8 mouse cellular contexts compared by ENCODE assay signal in genomic region chr6:5382583-5383215, GRCm38 (mm10). TPM values are rescaled to one million over a fixed set of nuclear protein-coding genes. Genes with fewer than 3 reads are reported as not detected.
DNase-seq lines count a peak whose midpoint lies in the region; ATAC-seq and TF ChIP-seq lines count a peak whose summit lies in the region.

No protein-coding gene starts in this region.

- no peaks in the 10 kb centered on the region for H3K27me3 ChIP-seq in heart, embryonic 11.5 days (ENCODE audit: control insufficient read depth, insufficient read depth, low read length)
- H3K27me3 ChIP-seq in kidney, embryonic 15.5 days: no peaks in the 10 kb centered on the region
- H3K27me3 ChIP-seq in limb, embryonic 14.5 days (ENCODE audit: control insufficient read depth, insufficient read depth, low read length): no peaks in the 10 kb centered on the region
- no peaks in the 10 kb centered on the region for H3K27me3 ChIP-seq in midbrain, embryonic 16.5 days (ENCODE audit: control insufficient read depth, insufficient read depth, low read depth, low read length)

- DNase-seq in CD4-positive, CD25-positive, alpha-beta regulatory T cell, adult 2 months (ENCODE audit: low read depth, low spot score): peak; percentile 76
- DNase-seq in brain, embryonic 18.5 days (ENCODE audit: low read depth, low spot score): peak; percentile 79
- DNase-seq in limb, embryonic 14.5 days (ENCODE audit: low spot score): peak; percentile 89
- DNase-seq in spleen, postnatal 14 days (ENCODE audit: low spot score in 2 of 2): peak; percentile 50 to 69

- no peaks in the 10 kb centered on the region for H3K9me3 ChIP-seq in heart, embryonic 11.5 days (replicated peaks; ENCODE audit: control insufficient read depth, low read length)
- no peaks in the 10 kb centered on the region for H3K9me3 ChIP-seq in kidney, embryonic 15.5 days (replicated peaks)
- no peaks in the 10 kb centered on the region for H3K9me3 ChIP-seq in limb, embryonic 14.5 days (ENCODE audit: control insufficient read depth, low read length)
- H3K9me3 ChIP-seq in midbrain, embryonic 16.5 days (replicated peaks; ENCODE audit: control insufficient read depth, low read length, poor library complexity, severe bottlenecking): no peaks in the 10 kb centered on the region

- peak overlapping the region; percentile 38 for H3K4me3 ChIP-seq in heart, embryonic 11.5 days (ENCODE audit: low read depth, low read length)
- peak overlapping the region; percentile 37 for H3K4me3 ChIP-seq in kidney, embryonic 15.5 days (replicated peaks)
- H3K4me3 ChIP-seq in limb, embryonic 14.5 days (replicated peaks; ENCODE audit: low read length): peak overlapping the region; percentile 35
- peak overlapping the region; percentile 29 for H3K4me3 ChIP-seq in midbrain, embryonic 16.5 days (ENCODE audit: low read depth, low read length)

- WGBS in heart, embryonic 11.5 days (ENCODE audit: insufficient replicate concordance): 4% methylated on average over 16 of the region's 16 CpGs
- WGBS in kidney, embryonic 15.5 days: under 1% methylated on average over 16 of the region's 16 CpGs
- WGBS in limb, embryonic 14.5 days: 1% methylated on average over 16 of the region's 16 CpGs
- under 1% methylated on average over 16 of the region's 16 CpGs for WGBS in midbrain, embryonic 16.5 days

- peak overlapping the region; percentile 44; the same call in 1 of the 2 replicates for H3K9ac ChIP-seq in heart, embryonic 11.5 days (ENCODE audit: low read depth, low read length)
- H3K9ac ChIP-seq in kidney, embryonic 15.5 days: peak overlapping the region; percentile 29; the same call in 1 of the 2 replicates
- peak overlapping the region; percentile 46 for H3K9ac ChIP-seq in limb, embryonic 14.5 days (ENCODE audit: low read depth, low read length, severe bottlenecking)
- H3K9ac ChIP-seq in midbrain, embryonic 16.5 days (ENCODE audit: low read depth, low read length): peak overlapping the region; percentile 43; the same call in 1 of the 2 replicates

- H3K36me3 ChIP-seq in heart, embryonic 11.5 days (ENCODE audit: control insufficient read depth, insufficient read depth, low read length): no peaks in the 10 kb centered on the region
- H3K36me3 ChIP-seq in kidney, embryonic 15.5 days: no peaks in the 10 kb centered on the region
- no peaks in the 10 kb centered on the region for H3K36me3 ChIP-seq in limb, embryonic 14.5 days (ENCODE audit: control insufficient read depth, insufficient read depth, low read length)
- H3K36me3 ChIP-seq in midbrain, embryonic 16.5 days (ENCODE audit: control insufficient read depth, insufficient read depth, low read length): no peaks in the 10 kb centered on the region

- no peak overlapping the region for H3K27ac ChIP-seq in heart, embryonic 11.5 days (ENCODE audit: low read depth, low read length)
- peak overlapping the region; percentile 68 for H3K27ac ChIP-seq in kidney, embryonic 15.5 days
- peak overlapping the region; percentile 43; the same call in 1 of the 2 replicates for H3K27ac ChIP-seq in limb, embryonic 14.5 days (replicated peaks; ENCODE audit: low read depth, low read length)
- peak overlapping the region; percentile 56 for H3K27ac ChIP-seq in midbrain, embryonic 16.5 days (ENCODE audit: low read length)

- ATAC-seq in erythroblast, adult 5-6 weeks (replicated peaks; ENCODE audit: low FRiP score, poor library complexity, severe bottlenecking): peak; percentile 83
- ATAC-seq in heart, embryonic 11.5 days (replicated peaks; ENCODE audit: insufficient number of reproducible peaks, low FRiP score, low TSS enrichment): no peak
- ATAC-seq in kidney, embryonic 15.5 days (replicated peaks; ENCODE audit: low FRiP score): peak; percentile 78
- peak; percentile 71; the same call in 1 of the 2 replicates for ATAC-seq in limb, embryonic 14.5 days (ENCODE audit: low FRiP score, low read depth)
- ATAC-seq in midbrain, embryonic 16.5 days: peak; percentile 78

- H3K4me1 ChIP-seq in heart, embryonic 11.5 days (ENCODE audit: control insufficient read depth, insufficient read depth, low read length): 0 out of 2 replicates have a peak, but pooled peaks cover 8% of the 10 kb centered on the region
- peaks cover 45% of the 10 kb centered on the region for H3K4me1 ChIP-seq in kidney, embryonic 15.5 days
- H3K4me1 ChIP-seq in limb, embryonic 14.5 days (ENCODE audit: control insufficient read depth, insufficient read depth, low read length): peaks cover 28% of the 10 kb centered on the region
- peaks cover 46% of the 10 kb centered on the region for H3K4me1 ChIP-seq in midbrain, embryonic 16.5 days (ENCODE audit: control insufficient read depth, insufficient read depth, low read length)

- H3K4me2 ChIP-seq in heart, embryonic 11.5 days: peak overlapping the region; percentile 83
- peak overlapping the region; percentile 69 for H3K4me2 ChIP-seq in kidney, embryonic 15.5 days
- H3K4me2 ChIP-seq in limb, embryonic 14.5 days (replicated peaks; ENCODE audit: low read depth, low read length, severe bottlenecking): peak overlapping the region; percentile 61
- peak overlapping the region; percentile 66 for H3K4me2 ChIP-seq in midbrain, embryonic 16.5 days (ENCODE audit: low read length)

- no peak for TF ChIP-seq POLR2A in limb, embryonic 14.5 days (IDR thresholded peaks at IDR 0.05; ENCODE audit: borderline replicate concordance, extremely low read depth, insufficient read depth, insufficient read length)

RNA-seq across cellular contexts. Expression of gene Asb4, which starts 0.5 kb away (rescaled TPM):
- not detected in 2 replicates for total RNA-seq in erythroblast, adult 5-6 weeks (2015; ENCODE audit: low replicate concordance)
- not detected in 2 replicates for total RNA-seq in erythroblast, adult 5-6 weeks (2017; ENCODE audit: low replicate concordance)
- polyA plus RNA-seq in heart, embryonic 11.5 days (2014; fragmentation: Nextera tagmentation; extraction: Ambion mirVana): 58.4 and 70.1 TPM in 2 replicates
- 25.4 and 27.6 TPM in 2 replicates for polyA plus RNA-seq in kidney, embryonic 15.5 days (2015; fragmentation: Nextera tagmentation; extraction: Ambion mirVana)
- 43.9 and 49.5 TPM in 2 replicates for polyA plus RNA-seq in limb, embryonic 14.5 days (2012; rRNA removed)
- 29.4 and 31.4 TPM in 2 replicates for polyA plus RNA-seq in limb, embryonic 14.5 days (2014; fragmentation: Nextera tagmentation; extraction: Ambion mirVana)
- polyA plus RNA-seq in midbrain, embryonic 16.5 days (2015; fragmentation: Nextera tagmentation; extraction: Ambion mirVana): 17.9 and 20.6 TPM in 2 replicates
